Mouse (Mus musculus): ENCODE results near the gene B4galnt4. TPM values are rescaled to one million over a fixed set of nuclear protein-coding genes. Genes with fewer than 3 reads are reported as not detected.

The B4galnt4 gene
- polyA plus RNA-seq, 1 experiment from 2014 or later = 46.5 TPM

GRCm38 (mm10) chr7:141063353-141063752, 2.4 kb downstream of the B4galnt4 start:
- 94% methylated on average over 3 of the region's 3 CpGs for WGBS
- Histone ChIP-seq H3K36me3 (peaks cover 53% of the 10 kb centered on the region), H3K27me3 (no peaks in the 10 kb centered on the region), H3K27ac (no peak overlapping the region), H3K9ac (no peak overlapping the region), H3K4me2 (replicated peaks) (no peak overlapping the region), H3K4me3 (no peak overlapping the region), H3K9me3 (replicated peaks) (no peaks in the 10 kb centered on the region), H3K4me1 (peaks cover 28% of the 10 kb centered on the region)
- ATAC-seq (ENCODE audit: low FRiP score) = no peak

GRCm38 (mm10) chr7:141064175-141064574, 3.3 kb downstream of the B4galnt4 start:
- 90% methylated on average over 7 of the region's 7 CpGs for WGBS
- ATAC-seq (ENCODE audit: low FRiP score) = no peak
- no peak overlapping the region for H3K4me2 ChIP-seq (replicated peaks)
- H3K9ac ChIP-seq = no peak overlapping the region
- H3K27me3 ChIP-seq = no peaks in the 10 kb centered on the region
- H3K4me1 ChIP-seq = peaks cover 28% of the 10 kb centered on the region
- no peaks in the 10 kb centered on the region for H3K9me3 ChIP-seq (replicated peaks)
- H3K36me3 ChIP-seq = peaks cover 59% of the 10 kb centered on the region
- H3K4me3 ChIP-seq = no peak overlapping the region
- no peak overlapping the region for H3K27ac ChIP-seq

GRCm38 (mm10) chr7:141064576-141064975, 3.7 kb downstream of the B4galnt4 start:
- Histone ChIP-seq H3K36me3 (peaks cover 59% of the 10 kb centered on the region), H3K4me2 (replicated peaks) (no peak overlapping the region), H3K4me1 (peaks cover 28% of the 10 kb centered on the region), H3K4me3 (no peak overlapping the region), H3K27ac (no peak overlapping the region), H3K9ac (no peak overlapping the region), H3K27me3 (0 out of 2 replicates have a peak, but pooled peaks cover 1% of the 10 kb centered on the region), H3K9me3 (replicated peaks) (no peaks in the 10 kb centered on the region)
- no peak for ATAC-seq (ENCODE audit: low FRiP score)
- 96% methylated on average over 7 of the region's 7 CpGs for WGBS

GRCm38 (mm10) chr7:141068351-141068750, 7.4 kb downstream of the B4galnt4 start:
- Histone ChIP-seq H3K4me2 (replicated peaks) (no peak overlapping the region), H3K36me3 (peaks cover 56% of the 10 kb centered on the region)
- no peak for ATAC-seq (ENCODE audit: low FRiP score)

GRCm38 (mm10) chr7:141070058-141070862, 9.4 kb downstream of the B4galnt4 start:
- H3K27ac ChIP-seq = peak overlapping the region; percentile 67
- whole genome bisulfite sequencing = under 1% methylated on average over 51 of the region's 51 CpGs

More at GRCm38 (mm10) chr7:141068351-141068750, 7.4 kb downstream of the B4galnt4 start:
- WGBS = 77% methylated on average over 19 of the region's 19 CpGs
- H3K9me3 ChIP-seq (replicated peaks) = no peaks in the 10 kb centered on the region
- H3K4me1 ChIP-seq = peaks cover 21% of the 10 kb centered on the region
- peaks cover 21% of the 10 kb centered on the region for H3K27me3 ChIP-seq
- H3K4me3 ChIP-seq = no peak overlapping the region
- no peak overlapping the region for H3K27ac ChIP-seq
- H3K9ac ChIP-seq = no peak overlapping the region

GRCm38 (mm10) chr7:141072017-141072745, 11.3 kb downstream of the B4galnt4 start:
- 37% methylated on average over 23 of the region's 23 CpGs for WGBS
- Histone ChIP-seq H3K4me1 (peaks cover 21% of the 10 kb centered on the region), H3K27me3 (peaks cover 21% of the 10 kb centered on the region), H3K36me3 (peaks cover 18% of the 10 kb centered on the region), H3K4me3 (no peak overlapping the region), H3K9ac (no peak overlapping the region), H3K27ac (no peak overlapping the region), H3K9me3 (replicated peaks) (no peaks in the 10 kb centered on the region), H3K4me2 (replicated peaks) (no peak overlapping the region)
- no peak for ATAC-seq (ENCODE audit: low FRiP score)

More at GRCm38 (mm10) chr7:141070058-141070862, 9.4 kb downstream of the B4galnt4 start:
- Histone ChIP-seq H3K27me3 (peaks cover 21% of the 10 kb centered on the region), H3K9ac (peak overlapping the region; percentile 58), H3K4me1 (peaks cover 21% of the 10 kb centered on the region), H3K9me3 (replicated peaks) (no peaks in the 10 kb centered on the region), H3K4me3 (peak overlapping the region; percentile 30), H3K36me3 (peaks cover 37% of the 10 kb centered on the region), H3K4me2 (replicated peaks) (peak overlapping the region; percentile 69)
- peak; percentile 55 for ATAC-seq (ENCODE audit: low FRiP score)

- Histone ChIP-seq H3K4me1 (peaks cover 21% of the 10 kb centered on the region), H3K27ac (no peak overlapping the region), H3K9ac (no peak overlapping the region), H3K4me3 (no peak overlapping the region), H3K9me3 (replicated peaks) (no peaks in the 10 kb centered on the region), H3K27me3 (peaks cover 24% of the 10 kb centered on the region), H3K4me2 (replicated peaks) (no peak overlapping the region), H3K36me3 (peaks cover 2% of the 10 kb centered on the region; the same call in 1 of the 2 replicates)
- no peak for ATAC-seq (ENCODE audit: low FRiP score)
- 82% methylated on average over 4 of the region's 4 CpGs for WGBS
Measured at GRCm38 (mm10) chr7:141073782-141074181, 12.9 kb downstream of the B4galnt4 start.

- no peak within 1 kb of the TSS for H3K4me3 ChIP-seq
- 93% methylated on average over 15 of the region's 15 CpGs for WGBS
- H3K36me3 ChIP-seq = no peaks in the 10 kb centered on the region
- no peak within 1 kb of the TSS for H3K4me2 ChIP-seq (replicated peaks)
- no peaks in the 10 kb centered on the region for H3K9me3 ChIP-seq (replicated peaks)
- H3K4me1 ChIP-seq = no peaks in the 10 kb centered on the region
- no peak within 1 kb of the TSS for H3K9ac ChIP-seq
- no peak within 1 kb of the TSS for H3K27ac ChIP-seq
- ATAC-seq (ENCODE audit: low FRiP score) = no peak
- H3K27me3 ChIP-seq = peaks cover 18% of the 10 kb centered on the region
Measured at GRCm38 (mm10) chr7:141077841-141078240, 16.9 kb downstream of the B4galnt4 start, which contains the start of gene Pkp3. Gene Pkp3, plus strand, starts transcription at chr7:141078218.

- H3K4me3 ChIP-seq = no peak overlapping the region
- 91% methylated on average over 4 of the region's 4 CpGs for WGBS
- no peak for ATAC-seq (ENCODE audit: low FRiP score)
Measured at GRCm38 (mm10) chr7:141078876-141079275, 18.0 kb downstream of the B4galnt4 start.

GRCm38 (mm10) chr7:141079481-141080449, 18.9 kb downstream of the B4galnt4 start:
- WGBS = 22% methylated on average over 34 of the region's 34 CpGs
- H3K9ac ChIP-seq = no peak overlapping the region
- H3K4me3 ChIP-seq = 0 out of 2 replicates have a peak overlapping the region, but pooled peaks have one; percentile 3
- H3K27ac ChIP-seq = no peak overlapping the region
- H3K4me2 ChIP-seq (replicated peaks) = 0 out of 2 replicates have a peak overlapping the region, but pooled peaks have one; percentile 19
- no peaks in the 10 kb centered on the region for H3K4me1 ChIP-seq
- no peaks in the 10 kb centered on the region for H3K9me3 ChIP-seq (replicated peaks)
- H3K36me3 ChIP-seq = no peaks in the 10 kb centered on the region
- ATAC-seq (ENCODE audit: low FRiP score) = no peak
- H3K27me3 ChIP-seq = peaks cover 18% of the 10 kb centered on the region

More at GRCm38 (mm10) chr7:141078876-141079275, 18.0 kb downstream of the B4galnt4 start:
- H3K9me3 ChIP-seq (replicated peaks) = no peaks in the 10 kb centered on the region
- no peaks in the 10 kb centered on the region for H3K36me3 ChIP-seq
- H3K27me3 ChIP-seq = peaks cover 18% of the 10 kb centered on the region
- H3K4me1 ChIP-seq = no peaks in the 10 kb centered on the region
- H3K4me2 ChIP-seq (replicated peaks) = no peak overlapping the region
- no peak overlapping the region for H3K27ac ChIP-seq
- H3K9ac ChIP-seq = no peak overlapping the region

- Histone ChIP-seq H3K9ac (no peak overlapping the region), H3K4me2 (replicated peaks) (no peak overlapping the region), H3K36me3 (no peaks in the 10 kb centered on the region), H3K9me3 (replicated peaks) (no peaks in the 10 kb centered on the region), H3K27me3 (peaks cover 59% of the 10 kb centered on the region), H3K27ac (no peak overlapping the region), H3K4me1 (peaks cover 13% of the 10 kb centered on the region), H3K4me3 (no peak overlapping the region)
- WGBS = 39% methylated on average over 8 of the region's 8 CpGs
- no peak for ATAC-seq (ENCODE audit: low FRiP score)
Measured at GRCm38 (mm10) chr7:141087894-141088293, 27.0 kb downstream of the B4galnt4 start.

Data from hindbrain, embryonic 12.5 days (tissue).